Mouse (Mus musculus) gastrocnemius, postnatal 4 days (tissue): ENCODE data around the gene Olfr119. TPM values are rescaled to one million over a fixed set of nuclear protein-coding genes. Genes with fewer than 3 reads are reported as not detected.
"Not testable (repeated sequence)": the region's sequence is repeated elsewhere in the genome, so short reads cannot be mapped to it uniquely, and the experiment has no call there.

ENCODE experiments used
- DNase-seq, 2 experiments: peaks; one replicate each; pipeline ENCODE4 v3.0.0; 2021 to 2022; ENCODE audit warnings: low spot score in 2 of 2, mixed read lengths in 2 of 2
- long read RNA-seq, 2 experiments: library from polyadenylated mRNA; stranded (forward); transcript quantifications; one replicate each; pipeline ENCODE4 v2.0.0; 2021
- total RNA-seq, 2 experiments: library from RNA; stranded (reverse); gene quantifications; 2 replicates each; pipeline ENCODE4 v1.2.3; 2021

Olfr119 gene
- not detected for total RNA-seq
- long read RNA-seq, experiment 1, result 0 reads
- long read RNA-seq, experiment 2, result 0 reads

GRCm38 (mm10) chr17:37696264-37696663, at the start of gene Olfr119:
Gene Olfr119, plus strand, starts transcription at chr17:37696564.
- not testable (repeated sequence) for DNase-seq

DNA sequence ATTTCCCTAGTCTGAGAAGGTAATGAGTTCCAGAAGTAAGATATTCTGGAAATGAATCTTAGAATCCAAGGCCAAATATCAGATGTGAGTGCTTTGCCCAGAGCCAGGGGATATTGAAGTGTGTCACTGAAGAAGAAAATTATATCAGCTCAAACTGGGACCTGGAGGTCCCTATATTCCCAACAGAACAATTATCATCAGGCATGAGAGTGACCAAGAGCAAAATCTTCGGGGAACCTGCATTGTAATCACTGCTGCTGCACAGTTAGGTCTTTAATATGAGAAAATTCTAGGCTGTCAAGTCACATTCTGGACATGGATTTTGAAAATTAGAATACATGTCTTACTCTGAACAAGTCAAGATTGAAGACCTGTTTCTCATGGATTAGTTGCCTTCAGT, 32.7 kb upstream of the Olfr119 start, which contains the start of gene Olfr117:
Olfr117 (minus strand) TSS at position 101 of the 400 bp plus-strand sequence.
- no peak for DNase-seq

GRCm38 (mm10) chr17:37666688-37667087, 29.7 kb upstream of the Olfr119 start, which contains the start of gene Olfr118:
Gene Olfr118, plus strand, starts transcription at chr17:37666988.
- DNase-seq, result no peak

DNA sequence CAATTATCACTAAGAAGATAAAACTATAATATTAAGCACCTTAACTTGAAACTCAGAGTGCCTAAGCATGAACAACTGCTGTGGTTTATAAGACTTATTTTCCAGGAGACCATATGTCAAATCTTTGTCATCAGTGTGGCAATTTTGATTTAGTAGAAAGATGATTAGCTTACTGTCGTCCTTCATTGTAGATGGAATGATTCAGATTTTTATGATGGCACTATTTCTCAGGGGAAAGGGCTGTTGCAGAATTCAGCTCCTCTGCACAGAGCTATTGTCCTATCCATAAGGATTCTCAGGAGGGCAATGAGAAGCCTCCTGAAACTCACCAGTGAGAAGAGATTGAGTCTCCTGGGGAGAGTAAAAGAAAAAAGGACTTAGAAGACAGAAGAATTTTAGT, 25.1 kb downstream of the Olfr119 start, which contains the start of gene Olfr120:
Olfr120 (plus strand) TSS at position 301 of the 400 bp plus-strand sequence.
- DNase-seq, result no peak

- DNase-seq, result no peak
Observed at GRCm38 (mm10) chr17:37738070-37738469, 41.7 kb downstream of the Olfr119 start.

Other genes starting within 250 kb of the Olfr119 start
- gene Olfr109, start 237.6 kb upstream of the Olfr119 start, total RNA-seq, result not detected
- not detected for gene H2-M2, start 213.0 kb upstream of the Olfr119 start, total RNA-seq
- gene Olfr110, start 204.1 kb upstream of the Olfr119 start, total RNA-seq, result not detected
- gene Olfr111, start 188.5 kb upstream of the Olfr119 start, total RNA-seq, result not detected
- not detected for gene Olfr112, start 127.1 kb upstream of the Olfr119 start, total RNA-seq
- gene Olfr113, start 118.9 kb upstream of the Olfr119 start, total RNA-seq, result not detected
- not detected for gene Olfr114, start 103.8 kb upstream of the Olfr119 start, total RNA-seq
- not detected for gene Olfr115, start 69.5 kb upstream of the Olfr119 start, total RNA-seq
- not detected for gene Olfr116, start 69.4 kb upstream of the Olfr119 start, total RNA-seq
- not detected for gene Olfr117, start 32.8 kb upstream of the Olfr119 start, total RNA-seq
- not detected for gene Olfr118, start 29.6 kb upstream of the Olfr119 start, total RNA-seq
- gene Olfr120, start 25.2 kb downstream of the Olfr119 start, total RNA-seq, result not detected
- gene Olfr121, start 52.3 kb downstream of the Olfr119 start, total RNA-seq, result not detected
- gene Olfr122, start 72.0 kb downstream of the Olfr119 start, total RNA-seq, result not detected
- gene Olfr123, start 97.0 kb downstream of the Olfr119 start, total RNA-seq, result not detected
- not detected for gene Olfr124, start 103.3 kb downstream of the Olfr119 start, total RNA-seq
- gene Olfr125, start 136.4 kb downstream of the Olfr119 start, total RNA-seq, result not detected
- not detected for gene Olfr126, start 150.9 kb downstream of the Olfr119 start, total RNA-seq
- gene Olfr127, start 203.9 kb downstream of the Olfr119 start, total RNA-seq, result not detected
- gene Olfr128, start 224.0 kb downstream of the Olfr119 start, total RNA-seq, result not detected